Mouse (Mus musculus): Measurements from ENCODE around the gene Cbfa2t2. TPM values are rescaled to one million over a fixed set of nuclear protein-coding genes. Genes with fewer than 3 reads are reported as not detected.

The Cbfa2t2 gene
- polyA plus RNA-seq, 1 experiment from 2014 or later, result 84.0 TPM

- ATAC-seq (ENCODE audit: low FRiP score), result no peak
- H3K27ac ChIP-seq, result no peak overlapping the region
Measured at GRCm38 (mm10) chr2:154410355-154410754, 25.9 kb upstream of the Cbfa2t2 start.

GRCm38 (mm10) chr2:154412018-154412666, 24.1 kb upstream of the Cbfa2t2 start:
- H3K4me3 ChIP-seq (replicated peaks), result no peak overlapping the region
- H3K4me1 ChIP-seq, result peaks cover 9% of the 10 kb centered on the region
- H3K27me3 ChIP-seq, result peaks cover 31% of the 10 kb centered on the region
- no peak overlapping the region for H3K9ac ChIP-seq
- no peaks in the 10 kb centered on the region for H3K36me3 ChIP-seq (replicated peaks)
- no peaks in the 10 kb centered on the region for H3K9me3 ChIP-seq
- ATAC-seq (ENCODE audit: low FRiP score), result no peak
- WGBS, result 67% methylated on average over 7 of the region's 7 CpGs
- H3K27ac ChIP-seq, result no peak overlapping the region
- no peak overlapping the region for H3K4me2 ChIP-seq

More at GRCm38 (mm10) chr2:154410355-154410754, 25.9 kb upstream of the Cbfa2t2 start:
- H3K27me3 ChIP-seq, result peaks cover 47% of the 10 kb centered on the region
- H3K36me3 ChIP-seq (replicated peaks), result no peaks in the 10 kb centered on the region
- no peak overlapping the region for H3K4me2 ChIP-seq
- peaks cover 16% of the 10 kb centered on the region for H3K4me1 ChIP-seq
- H3K4me3 ChIP-seq (replicated peaks), result no peak overlapping the region
- H3K9ac ChIP-seq, result no peak overlapping the region
- 71% methylated on average over 2 of the region's 2 CpGs for WGBS
- H3K9me3 ChIP-seq, result no peaks in the 10 kb centered on the region

- WGBS, result 12% methylated on average over 3 of the region's 3 CpGs
- no peak for ATAC-seq (ENCODE audit: low FRiP score)
- H3K27ac ChIP-seq, result 0 out of 2 replicates have a peak overlapping the region, but pooled peaks have one; percentile 3
Measured at GRCm38 (mm10) chr2:154417107-154417506, 19.2 kb upstream of the Cbfa2t2 start.

GRCm38 (mm10) chr2:154418001-154418400, 18.3 kb upstream of the Cbfa2t2 start:
- Histone ChIP-seq H3K4me1 (peaks cover 26% of the 10 kb centered on the region), H3K27ac (no peak overlapping the region), H3K36me3 (replicated peaks) (no peaks in the 10 kb centered on the region), H3K27me3 (no peaks in the 10 kb centered on the region), H3K4me2 (no peak overlapping the region), H3K4me3 (replicated peaks) (no peak overlapping the region), H3K9me3 (no peaks in the 10 kb centered on the region), H3K9ac (no peak overlapping the region)
- WGBS, result 92% methylated on average over 7 of the region's 7 CpGs
- no peak for ATAC-seq (ENCODE audit: low FRiP score)

More at GRCm38 (mm10) chr2:154417107-154417506, 19.2 kb upstream of the Cbfa2t2 start:
- Histone ChIP-seq H3K9me3 (no peaks in the 10 kb centered on the region), H3K9ac (no peak overlapping the region), H3K36me3 (replicated peaks) (no peaks in the 10 kb centered on the region), H3K4me3 (replicated peaks) (no peak overlapping the region), H3K27me3 (no peaks in the 10 kb centered on the region), H3K4me1 (peaks cover 23% of the 10 kb centered on the region), H3K4me2 (no peak overlapping the region)

- Histone ChIP-seq H3K9ac (no peak overlapping the region), H3K9me3 (no peaks in the 10 kb centered on the region), H3K27me3 (no peaks in the 10 kb centered on the region), H3K36me3 (replicated peaks) (no peaks in the 10 kb centered on the region), H3K27ac (peak overlapping the region; percentile 56), H3K4me2 (no peak overlapping the region), H3K4me3 (replicated peaks) (no peak overlapping the region), H3K4me1 (peaks cover 26% of the 10 kb centered on the region)
- no peak for ATAC-seq (ENCODE audit: low FRiP score)
- WGBS, result 59% methylated on average over 9 of the region's 9 CpGs
Measured at GRCm38 (mm10) chr2:154419631-154420515, 16.4 kb upstream of the Cbfa2t2 start.

GRCm38 (mm10) chr2:154420942-154421731, 15.1 kb upstream of the Cbfa2t2 start:
- 17% methylated on average over 7 of the region's 7 CpGs for WGBS
- no peak overlapping the region for H3K9ac ChIP-seq
- no peak overlapping the region for H3K4me3 ChIP-seq (replicated peaks)
- H3K27ac ChIP-seq, result peak overlapping the region; percentile 86
- no peak overlapping the region; the same call in 1 of the 2 replicates for H3K4me2 ChIP-seq
- no peaks in the 10 kb centered on the region for H3K36me3 ChIP-seq (replicated peaks)
- H3K9me3 ChIP-seq, result no peaks in the 10 kb centered on the region
- peak; percentile 81 for ATAC-seq (ENCODE audit: low FRiP score)
- peaks cover 32% of the 10 kb centered on the region for H3K4me1 ChIP-seq
- H3K27me3 ChIP-seq, result no peaks in the 10 kb centered on the region

- WGBS, result 63% methylated on average over 5 of the region's 5 CpGs
- H3K36me3 ChIP-seq (replicated peaks), result no peaks in the 10 kb centered on the region
- H3K9me3 ChIP-seq, result no peaks in the 10 kb centered on the region
- H3K4me2 ChIP-seq, result no peak overlapping the region
- no peak overlapping the region for H3K4me3 ChIP-seq (replicated peaks)
- no peak overlapping the region for H3K9ac ChIP-seq
- H3K27me3 ChIP-seq, result no peaks in the 10 kb centered on the region
- H3K4me1 ChIP-seq, result peaks cover 34% of the 10 kb centered on the region
- peak overlapping the region; percentile 86 for H3K27ac ChIP-seq
- ATAC-seq (ENCODE audit: low FRiP score), result no peak
Measured at GRCm38 (mm10) chr2:154422181-154422580, 14.1 kb upstream of the Cbfa2t2 start.

GRCm38 (mm10) chr2:154423548-154423947, 12.7 kb upstream of the Cbfa2t2 start:
- 86% methylated on average over 2 of the region's 2 CpGs for WGBS
- Histone ChIP-seq H3K4me2 (no peak overlapping the region), H3K4me1 (peaks cover 47% of the 10 kb centered on the region), H3K4me3 (replicated peaks) (no peak overlapping the region), H3K27ac (no peak overlapping the region), H3K27me3 (0 out of 2 replicates have a peak, but pooled peaks cover 5% of the 10 kb centered on the region), H3K36me3 (replicated peaks) (no peaks in the 10 kb centered on the region), H3K9ac (no peak overlapping the region), H3K9me3 (no peaks in the 10 kb centered on the region)
- ATAC-seq (ENCODE audit: low FRiP score), result no peak

GRCm38 (mm10) chr2:154425522-154425921, 10.8 kb upstream of the Cbfa2t2 start:
- H3K27ac ChIP-seq, result peak overlapping the region; percentile 93
- no peak overlapping the region for H3K4me2 ChIP-seq
- 88% methylated on average over 3 of the region's 3 CpGs for WGBS
- no peak for ATAC-seq (ENCODE audit: low FRiP score)
- no peaks in the 10 kb centered on the region for H3K9me3 ChIP-seq
- H3K9ac ChIP-seq, result no peak overlapping the region
- peaks cover 39% of the 10 kb centered on the region for H3K4me1 ChIP-seq
- no peak overlapping the region for H3K4me3 ChIP-seq (replicated peaks)
- H3K27me3 ChIP-seq, result 0 out of 2 replicates have a peak, but pooled peaks cover 5% of the 10 kb centered on the region
- H3K36me3 ChIP-seq (replicated peaks), result no peaks in the 10 kb centered on the region

- Histone ChIP-seq H3K9me3 (no peaks in the 10 kb centered on the region), H3K4me1 (peaks cover 31% of the 10 kb centered on the region), H3K27me3 (0 out of 2 replicates have a peak, but pooled peaks cover 5% of the 10 kb centered on the region), H3K9ac (peak overlapping the region; percentile 54), H3K4me2 (peak overlapping the region; percentile 65), H3K27ac (peak overlapping the region; percentile 93), H3K4me3 (replicated peaks) (peak overlapping the region; percentile 38), H3K36me3 (replicated peaks) (no peaks in the 10 kb centered on the region)
- ATAC-seq (ENCODE audit: low FRiP score), result peak; percentile 88
- 1% methylated on average over 24 of the region's 25 CpGs for WGBS
Measured at GRCm38 (mm10) chr2:154426188-154426904, 9.9 kb upstream of the Cbfa2t2 start.
